Mouse (Mus musculus) cerebellum, adult 2 months (tissue): ENCODE measurements around the gene Papln. TPM values are rescaled to one million over a fixed set of nuclear protein-coding genes. Genes with fewer than 3 reads are reported as not detected.

Experiments
- DNase-seq, 2 experiments: peaks; one replicate each; pipeline ENCODE4 v3.0.0; 2021
- H3K27ac ChIP-seq: fragments of 200-500 bp; 2 replicates; pipeline ENCODE4 v1.5.1; 2012; ENCODE audit warnings: low read length, control low read depth, inconsistent platforms; ENCODE audit not compliant: insufficient read depth
- H3K27me3 ChIP-seq: fragments of 200-500 bp; 2 replicates; pipeline ENCODE4 v1.6.1; 2012; ENCODE audit warnings: inconsistent platforms, mild to moderate bottlenecking, low read length, moderate library complexity; ENCODE audit not compliant: control insufficient read depth, insufficient read depth
- H3K4me1 ChIP-seq: fragments of 200-500 bp; 2 replicates; pipeline ENCODE4 v1.6.1; 2011; ENCODE audit warnings: low read length; ENCODE audit not compliant: control insufficient read depth, insufficient read depth
- H3K4me3 ChIP-seq: fragments of 200-500 bp; replicated peaks from 2 replicates; pipeline ENCODE3; 2011; ENCODE audit warnings: mild to moderate bottlenecking, low read depth, low read length, control low read depth; ENCODE audit not compliant: insufficient read depth
- CTCF ChIP-seq: fragments of 200-500 bp; IDR thresholded peaks from 2 replicates; pipeline ENCODE4 v1.5.1; 2011; ENCODE audit warnings: low read depth, mild to moderate bottlenecking, control low read depth, low read length, moderate library complexity, borderline replicate concordance; ENCODE audit not compliant: insufficient read depth
- POLR2A ChIP-seq: fragments of 200-500 bp; IDR thresholded peaks from 2 replicates; pipeline ENCODE4 v1.6.1; 2011; ENCODE audit warnings: low read length, control low read depth, borderline replicate concordance; ENCODE audit not compliant: insufficient read depth
- WGBS: fragments of 180-500 bp; shearing (Covaris S2); methylation state at CpG from one replicate; pipeline ENCODE4 v1.1.7; 2018; 5-methylcytosine and 5-hydroxymethylcytosine counted together
- polyA plus RNA-seq: library from polyadenylated mRNA; depleted of rRNA; stranded (reverse); fragments of >200 nt; gene quantifications from 2 replicates; pipeline ENCODE4 v1.2.3, GENCODE M21; 2012

Papln gene
- polyA plus RNA-seq, 1 experiment: 0.97 TPM

DNA sequence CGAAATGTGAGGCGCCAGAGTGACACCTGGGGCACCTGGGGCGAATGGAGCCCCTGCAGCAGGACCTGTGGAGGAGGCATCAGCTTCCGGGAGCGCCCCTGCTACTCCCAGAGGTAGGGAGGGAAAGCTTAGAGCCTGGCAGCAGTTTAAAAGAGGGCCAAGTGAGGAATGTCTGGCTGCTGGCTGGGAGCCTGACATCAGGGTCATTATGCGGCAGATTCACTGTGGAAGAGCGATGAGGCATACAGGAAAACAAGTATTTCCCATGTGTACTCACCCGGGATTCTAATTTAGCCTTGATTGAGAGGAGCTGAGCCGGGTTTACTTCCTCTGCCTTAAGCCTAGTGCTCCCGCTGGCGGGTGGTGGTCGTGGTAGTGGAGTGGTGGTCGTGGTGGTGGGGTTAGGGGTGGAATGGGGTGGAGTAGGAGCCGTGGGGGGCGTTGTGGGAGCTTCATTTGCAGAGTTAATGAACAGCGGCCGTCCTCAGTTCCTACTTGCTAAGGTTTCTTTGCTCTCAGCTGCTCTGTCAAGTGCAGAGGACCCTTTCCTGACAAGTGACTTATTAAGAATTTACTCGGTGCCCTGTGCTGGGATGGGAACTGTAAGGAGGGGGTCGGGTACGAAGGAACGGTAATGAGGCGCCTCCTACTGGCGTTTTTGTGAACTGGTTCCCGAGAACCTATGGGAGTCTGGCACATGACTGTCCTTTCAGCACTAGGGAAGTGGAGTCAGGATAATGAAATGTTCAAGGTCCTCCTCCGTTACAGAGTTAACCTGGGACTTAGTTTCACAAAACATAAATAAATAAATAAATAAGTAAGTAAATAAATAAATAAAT, 7.2 kb downstream of the Papln start:
- 10% methylated on average over 25 of the region's 25 CpGs for WGBS
- H3K4me3 ChIP-seq: no peak overlapping the region
- TF ChIP-seq CTCF (peak; percentile 63), POLR2A (no peak)
- DNase-seq: peak; percentile 32 to 33
- H3K27ac ChIP-seq: no peak overlapping the region
- no peaks in the 10 kb centered on the region for H3K27me3 ChIP-seq
- H3K4me1 ChIP-seq: peaks cover 5% of the 10 kb centered on the region; the same call in 1 of the 2 replicates

DNA sequence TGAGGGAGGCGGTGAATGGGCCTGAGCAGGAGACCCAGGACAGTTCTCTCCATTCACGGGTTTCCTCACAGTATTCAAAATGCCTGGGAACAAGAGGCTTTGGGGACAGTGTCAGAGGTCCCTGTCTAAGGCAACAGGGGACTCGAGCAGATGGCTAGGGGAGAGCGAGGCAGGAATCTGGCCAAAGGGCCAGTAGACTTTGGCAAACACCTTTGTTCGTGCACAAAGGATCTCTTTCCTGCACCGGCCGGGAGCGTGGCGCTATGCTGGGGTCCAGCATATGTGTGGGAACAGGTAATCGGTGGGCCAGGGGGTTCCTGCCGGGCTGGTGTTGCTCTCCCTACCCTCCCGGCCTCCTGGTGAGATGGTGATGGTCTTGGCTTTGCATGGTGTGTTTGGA, 12.2 kb downstream of the Papln start:
- no peak for TF ChIP-seq CTCF
- TF ChIP-seq POLR2A: no peak
- Histone ChIP-seq H3K27me3 (no peaks in the 10 kb centered on the region), H3K27ac (no peak overlapping the region), H3K4me1 (peaks cover 9% of the 10 kb centered on the region; the same call in 1 of the 2 replicates), H3K4me3 (no peak overlapping the region)
- 35% methylated on average over 12 of the region's 12 CpGs for WGBS
- DNase-seq: no peak

DNA sequence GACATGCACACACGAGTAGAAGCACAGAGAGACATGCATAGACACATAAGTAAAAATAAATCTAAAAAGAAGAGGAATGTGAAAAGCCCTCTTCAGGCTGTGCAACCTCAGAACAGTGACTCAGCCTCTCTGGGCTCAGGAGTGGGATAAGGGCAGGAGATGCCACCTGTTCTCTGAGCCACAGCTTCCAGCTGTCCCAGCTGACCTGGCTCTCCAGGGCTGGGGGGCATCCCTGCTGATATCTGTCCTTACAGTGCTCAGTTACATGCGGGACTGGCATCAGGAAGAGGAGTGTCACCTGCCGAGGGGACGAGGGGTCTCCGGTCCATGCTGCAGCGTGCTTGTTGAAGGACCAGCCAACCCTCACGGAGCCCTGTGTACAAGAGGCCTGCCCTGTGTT, 13.3 kb downstream of the Papln start:
- no peak overlapping the region for H3K27ac ChIP-seq
- DNase-seq: no peak
- TF ChIP-seq POLR2A (no peak), CTCF (no peak)
- 83% methylated on average over 7 of the region's 7 CpGs for WGBS
- no peak overlapping the region for H3K4me3 ChIP-seq
- H3K27me3 ChIP-seq: no peaks in the 10 kb centered on the region
- H3K4me1 ChIP-seq: peaks cover 12% of the 10 kb centered on the region

DNA sequence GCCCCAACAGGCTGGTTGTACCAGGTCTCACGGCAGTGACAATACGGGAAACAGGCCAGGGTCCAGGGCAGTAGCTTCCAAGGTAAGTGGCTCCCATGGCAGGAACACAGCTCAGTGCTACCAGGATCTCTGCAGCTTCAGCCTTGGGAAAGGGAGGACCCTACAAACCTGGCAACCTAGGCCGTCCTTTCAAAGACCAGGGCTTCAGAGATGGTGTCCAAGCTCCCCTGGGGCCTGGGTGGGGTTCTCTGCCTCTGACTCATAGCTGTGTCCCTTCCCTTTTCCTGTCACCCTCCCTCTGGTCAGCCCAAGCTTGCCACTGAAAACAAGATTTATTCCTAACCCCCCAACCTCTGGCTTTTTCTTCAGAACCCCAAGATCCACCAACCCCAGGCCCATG, 16.7 kb downstream of the Papln start:
- WGBS: 97% methylated on average over 3 of the region's 3 CpGs
- Histone ChIP-seq H3K4me3 (no peak overlapping the region), H3K27me3 (no peaks in the 10 kb centered on the region), H3K4me1 (peaks cover 15% of the 10 kb centered on the region), H3K27ac (no peak overlapping the region)
- no peak for DNase-seq
- TF ChIP-seq POLR2A (no peak), CTCF (no peak)

DNA sequence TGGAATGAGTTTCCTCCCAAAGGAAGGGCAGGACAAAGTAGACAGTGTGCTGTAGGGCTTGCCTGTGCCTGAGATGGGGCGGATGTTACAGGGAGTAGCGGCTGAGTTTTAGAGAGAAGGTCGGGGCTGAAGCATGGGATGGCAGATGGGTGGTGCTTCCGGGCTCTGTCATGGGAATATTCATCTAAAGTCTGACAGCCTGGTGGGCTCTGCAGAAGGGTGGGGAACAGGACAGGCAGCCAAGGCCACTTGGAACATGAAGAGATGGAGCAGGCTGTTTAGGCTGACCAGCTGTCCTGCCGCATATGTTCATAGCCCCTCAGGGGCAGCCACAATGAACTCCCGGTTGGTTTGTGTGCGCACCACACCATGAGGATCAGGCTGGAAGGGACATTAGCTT, 17.8 kb downstream of the Papln start:
- DNase-seq: no peak
- TF ChIP-seq CTCF (no peak), POLR2A (no peak)
- WGBS: 66% methylated on average over 7 of the region's 7 CpGs
- H3K4me3 ChIP-seq: no peak overlapping the region
- peaks cover 7% of the 10 kb centered on the region for H3K4me1 ChIP-seq
- no peak overlapping the region for H3K27ac ChIP-seq
- no peaks in the 10 kb centered on the region for H3K27me3 ChIP-seq

DNA sequence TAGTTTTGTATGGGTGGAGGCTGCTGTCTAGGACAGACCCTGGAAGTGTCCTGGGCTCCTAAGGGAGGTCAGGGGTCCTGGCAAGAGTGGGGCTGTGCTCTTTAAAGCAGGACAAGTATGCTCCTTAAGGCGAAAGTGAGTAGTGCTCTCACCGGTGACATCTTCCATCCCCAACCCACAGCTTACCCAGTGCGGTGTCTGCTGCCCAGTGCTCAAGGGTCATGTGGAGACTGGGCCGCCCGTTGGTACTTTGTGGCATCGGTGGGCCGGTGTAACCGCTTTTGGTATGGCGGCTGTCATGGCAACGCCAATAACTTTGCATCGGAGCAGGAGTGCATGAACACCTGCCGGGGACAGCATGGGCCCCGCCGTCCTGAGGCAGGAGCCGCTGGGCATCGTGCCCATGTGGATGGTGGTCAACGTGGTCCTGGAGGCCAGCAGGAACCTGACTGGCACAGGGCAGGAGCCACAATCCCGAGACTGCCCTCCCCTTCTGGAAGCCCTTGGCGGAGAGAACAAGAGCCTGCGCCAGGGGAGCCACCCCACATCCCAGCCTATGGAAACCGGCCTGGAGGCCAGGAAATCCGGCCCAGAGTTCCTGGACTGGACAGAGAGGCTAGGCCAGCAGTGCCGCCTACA, 18.3 kb downstream of the Papln start:
- peaks cover 7% of the 10 kb centered on the region for H3K4me1 ChIP-seq
- H3K27me3 ChIP-seq: no peaks in the 10 kb centered on the region
- no peak overlapping the region for H3K4me3 ChIP-seq
- WGBS: 19% methylated on average over 23 of the region's 23 CpGs
- DNase-seq: peak in 1 of 2 experiments; percentile 23
- H3K27ac ChIP-seq: no peak overlapping the region
- TF ChIP-seq POLR2A: no peak
- no peak for TF ChIP-seq CTCF

DNA sequence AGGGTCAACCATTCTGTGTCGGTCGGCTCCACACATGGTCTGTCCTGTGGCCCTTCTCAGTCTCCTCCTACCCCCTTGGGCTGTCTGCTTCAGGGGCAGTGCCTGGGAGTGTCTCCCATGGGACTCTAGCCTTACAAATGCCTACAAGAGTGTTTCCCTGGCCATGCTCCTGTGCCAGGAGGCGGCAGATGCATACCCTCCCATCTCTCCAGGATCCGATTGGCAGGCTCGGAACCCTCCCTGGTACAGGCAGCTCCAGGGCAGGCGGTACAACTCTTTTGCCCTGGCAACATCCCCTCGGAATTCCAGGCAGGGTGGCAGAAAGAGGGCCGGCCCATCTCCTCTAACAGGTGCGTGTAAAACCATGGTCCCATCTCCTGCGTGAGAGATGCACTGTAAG, 19.2 kb downstream of the Papln start:
- Histone ChIP-seq H3K27ac (no peak overlapping the region), H3K4me3 (no peak overlapping the region), H3K4me1 (peaks cover 7% of the 10 kb centered on the region), H3K27me3 (no peaks in the 10 kb centered on the region)
- DNase-seq: no peak
- 58% methylated on average over 10 of the region's 10 CpGs for WGBS
- TF ChIP-seq CTCF (no peak), POLR2A (no peak)

DNA sequence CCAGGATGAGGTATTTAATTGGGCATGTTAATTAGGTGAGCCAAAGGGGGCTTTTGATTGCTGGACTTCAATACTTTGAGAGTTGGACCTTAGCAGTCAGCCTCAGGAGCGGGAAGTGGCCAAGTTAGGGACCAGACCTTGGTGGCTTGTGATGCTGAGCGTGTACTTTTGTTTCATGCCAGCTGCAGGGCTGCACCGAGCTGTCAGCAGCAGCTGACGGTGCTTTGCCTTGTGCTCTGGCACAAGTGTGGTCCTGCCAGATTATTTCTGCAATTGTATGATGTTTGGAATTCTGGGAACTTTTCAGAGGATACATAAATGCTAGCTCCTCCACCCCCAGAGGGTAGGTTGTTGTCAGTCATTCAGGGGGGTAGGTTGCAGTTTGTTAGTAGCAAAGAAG, 21.9 kb downstream of the Papln start:
- Histone ChIP-seq H3K4me1 (peaks cover 7% of the 10 kb centered on the region), H3K27ac (no peak overlapping the region), H3K4me3 (no peak overlapping the region), H3K27me3 (no peaks in the 10 kb centered on the region)
- no peak for DNase-seq
- 68% methylated on average over 4 of the region's 4 CpGs for WGBS
- TF ChIP-seq POLR2A: no peak
- no peak for TF ChIP-seq CTCF
